In the genomic region with DNA sequence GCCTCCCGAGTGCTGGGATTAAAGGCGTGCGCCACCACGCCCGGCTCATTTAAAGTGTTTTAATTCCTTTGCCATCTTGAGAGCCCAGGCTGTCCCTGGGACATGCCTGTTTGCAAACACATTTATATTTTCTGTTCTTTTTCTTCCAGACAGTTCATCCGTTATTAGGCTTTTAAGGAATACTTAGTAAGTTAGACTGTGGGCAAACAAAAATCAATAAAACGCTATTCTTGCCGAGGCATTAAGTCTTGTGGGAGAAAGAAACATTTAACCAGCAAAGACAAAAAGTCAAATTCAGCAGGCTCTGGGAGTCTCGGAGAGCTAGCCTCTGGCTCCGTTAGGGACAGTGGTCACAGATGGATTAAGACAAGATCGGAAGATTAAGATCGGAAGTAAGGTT, we compare ENCODE assay signal across 10 mouse cellular contexts. TPM values are rescaled to one million over a fixed set of nuclear protein-coding genes. Genes with fewer than 3 reads are reported as not detected.
A peak's percentile ranks its signal among the peaks of the same experiment; 100 is the strongest.
DNase-seq lines count a peak whose midpoint lies in the region; ATAC-seq and TF ChIP-seq lines count a peak whose summit lies in the region.
"Had no signal": no experiment of that assay in that cellular context is flagged by ENCODE, and none has a peak within 500 bp of the region (broad histone marks: within the 10 kb centered on the region; RNA-seq: fewer than 3 reads in every experiment).

No protein-coding gene starts in this region.

- no peaks in the 10 kb centered on the region for H3K9me3 ChIP-seq in embryonic facial prominence, embryonic 12.5 days
- H3K9me3 ChIP-seq in embryonic facial prominence, embryonic 10.5 days = no peaks in the 10 kb centered on the region
- no peaks in the 10 kb centered on the region for H3K9me3 ChIP-seq in kidney, embryonic 15.5 days (replicated peaks)
- no peaks in the 10 kb centered on the region for H3K9me3 ChIP-seq in hindbrain, embryonic 14.5 days (ENCODE audit: control insufficient read depth, low read length)
- no peaks in the 10 kb centered on the region for H3K9me3 ChIP-seq in midbrain, embryonic 14.5 days (ENCODE audit: control insufficient read depth, low read length)
- H3K9me3 ChIP-seq: G1E had no signal

- TF ChIP-seq CTCF in layer of hippocampus, adult 2 months (conservative IDR thresholded peaks at IDR 0.05) = no peak

- WGBS in embryonic facial prominence, embryonic 12.5 days = 74% methylated on average over 12 of the region's 12 CpGs
- 80% methylated on average over 12 of the region's 12 CpGs for WGBS in embryonic facial prominence, embryonic 10.5 days
- 76% methylated on average over 12 of the region's 12 CpGs for WGBS in kidney, embryonic 15.5 days
- WGBS in hindbrain, embryonic 14.5 days = 71% methylated on average over 12 of the region's 12 CpGs
- 59% methylated on average over 12 of the region's 12 CpGs for WGBS in midbrain, embryonic 14.5 days

- no peak for ATAC-seq in embryonic facial prominence, embryonic 12.5 days (ENCODE audit: insufficient number of reproducible peaks, insufficient read depth, low FRiP score, low TSS enrichment)
- no peak for ATAC-seq in kidney, embryonic 15.5 days (replicated peaks; ENCODE audit: low FRiP score)
- no peak for ATAC-seq in hindbrain, embryonic 14.5 days (ENCODE audit: low FRiP score)
- ATAC-seq in midbrain, embryonic 14.5 days (ENCODE audit: low FRiP score, low TSS enrichment) = no peak

- H3K9ac ChIP-seq in embryonic facial prominence, embryonic 12.5 days = no peak overlapping the region
- H3K9ac ChIP-seq in kidney, embryonic 15.5 days = no peak overlapping the region
- H3K9ac ChIP-seq in hindbrain, embryonic 14.5 days = no peak overlapping the region
- no peak overlapping the region for H3K9ac ChIP-seq in midbrain, embryonic 14.5 days (replicated peaks; ENCODE audit: low read length)

- no peaks in the 10 kb centered on the region for H3K36me3 ChIP-seq in embryonic facial prominence, embryonic 12.5 days
- no peaks in the 10 kb centered on the region for H3K36me3 ChIP-seq in embryonic facial prominence, embryonic 10.5 days (replicated peaks)
- no peaks in the 10 kb centered on the region for H3K36me3 ChIP-seq in kidney, embryonic 15.5 days
- no peaks in the 10 kb centered on the region for H3K36me3 ChIP-seq in hindbrain, embryonic 14.5 days (replicated peaks; ENCODE audit: control insufficient read depth, insufficient read depth)
- H3K36me3 ChIP-seq in midbrain, embryonic 14.5 days (ENCODE audit: control insufficient read depth, insufficient read depth, low read length) = no peaks in the 10 kb centered on the region
- H3K36me3 ChIP-seq: G1E had no signal

- DNase-seq in embryonic facial prominence, embryonic 10.5 days (ENCODE audit: low spot score) = no peak
- no peak for DNase-seq in kidney, postnatal 36 days
- no peak for DNase-seq in hindbrain, embryonic 14.5 days (ENCODE audit: low spot score)
- DNase-seq in midbrain, embryonic 14.5 days = no peak
- no peak for DNase-seq in layer of hippocampus, adult 2 months (ENCODE audit: low spot score in 2 of 2)
- DNase-seq in ovary, postnatal 14 days (ENCODE audit: low spot score) = no peak

- 0 out of 2 replicates have a peak overlapping the region, but pooled peaks have one; percentile 41 for H3K4me2 ChIP-seq in embryonic facial prominence, embryonic 12.5 days (replicated peaks)
- H3K4me2 ChIP-seq in kidney, embryonic 15.5 days = peak overlapping the region; percentile 52
- H3K4me2 ChIP-seq in hindbrain, embryonic 14.5 days (replicated peaks) = peak overlapping the region; percentile 31
- peak overlapping the region; percentile 26 for H3K4me2 ChIP-seq in midbrain, embryonic 14.5 days (ENCODE audit: low read length)

- no peaks in the 10 kb centered on the region for H3K27me3 ChIP-seq in embryonic facial prominence, embryonic 12.5 days
- H3K27me3 ChIP-seq in embryonic facial prominence, embryonic 10.5 days (replicated peaks; ENCODE audit: low read depth, poor library complexity, severe bottlenecking) = peaks cover 37% of the 10 kb centered on the region
- H3K27me3 ChIP-seq in kidney, embryonic 15.5 days = no peaks in the 10 kb centered on the region; the same call in 1 of the 2 replicates
- no peaks in the 10 kb centered on the region for H3K27me3 ChIP-seq in hindbrain, embryonic 14.5 days (ENCODE audit: control insufficient read depth, insufficient read depth, low read length)
- peaks cover 6% of the 10 kb centered on the region; the same call in 1 of the 2 replicates for H3K27me3 ChIP-seq in midbrain, embryonic 14.5 days (ENCODE audit: control insufficient read depth, insufficient read depth, low read length)

- 0 out of 2 replicates have a peak, but pooled peaks cover 5% of the 10 kb centered on the region for H3K4me1 ChIP-seq in embryonic facial prominence, embryonic 12.5 days
- peaks cover 27% of the 10 kb centered on the region for H3K4me1 ChIP-seq in embryonic facial prominence, embryonic 10.5 days
- peaks cover 27% of the 10 kb centered on the region for H3K4me1 ChIP-seq in kidney, embryonic 15.5 days
- H3K4me1 ChIP-seq in hindbrain, embryonic 14.5 days (replicated peaks; ENCODE audit: control insufficient read depth, insufficient read depth, low read length) = no peaks in the 10 kb centered on the region; the same call in 1 of the 2 replicates
- H3K4me1 ChIP-seq in midbrain, embryonic 14.5 days (ENCODE audit: control insufficient read depth, insufficient read depth, low read length) = no peaks in the 10 kb centered on the region

- H3K4me3 ChIP-seq in embryonic facial prominence, embryonic 12.5 days = no peak overlapping the region
- H3K4me3 ChIP-seq in embryonic facial prominence, embryonic 10.5 days = no peak overlapping the region
- no peak overlapping the region for H3K4me3 ChIP-seq in kidney, embryonic 15.5 days (replicated peaks)
- no peak overlapping the region for H3K4me3 ChIP-seq in hindbrain, embryonic 14.5 days (replicated peaks; ENCODE audit: low read length)
- H3K4me3 ChIP-seq in midbrain, embryonic 14.5 days (replicated peaks; ENCODE audit: low read depth, low read length) = no peak overlapping the region
- H3K4me3 ChIP-seq in layer of hippocampus, adult 2 months = no peak overlapping the region

- no peak overlapping the region for H3K27ac ChIP-seq in embryonic facial prominence, embryonic 12.5 days
- no peak overlapping the region for H3K27ac ChIP-seq in embryonic facial prominence, embryonic 10.5 days (replicated peaks)
- H3K27ac ChIP-seq in kidney, embryonic 15.5 days = no peak overlapping the region
- no peak overlapping the region for H3K27ac ChIP-seq in hindbrain, embryonic 14.5 days
- no peak overlapping the region for H3K27ac ChIP-seq in midbrain, embryonic 14.5 days (replicated peaks; ENCODE audit: low read depth, low read length)
- H3K27ac ChIP-seq in layer of hippocampus, adult 2 months = no peak overlapping the region
- H3K27ac ChIP-seq: gastrocnemius, adult 2 months had no signal

RNA-seq across cellular contexts. Expression of a gene that starts 52.0 kb away (rescaled TPM):
- polyA plus RNA-seq in embryonic facial prominence, embryonic 12.5 days (2016; fragmentation: Nextera tagmentation; extraction: Ambion mirVana) = 210 and 213 TPM in 2 replicates
- 223 and 230 TPM in 2 replicates for polyA plus RNA-seq in embryonic facial prominence, embryonic 10.5 days (2016; fragmentation: Nextera tagmentation; extraction: Ambion mirVana)
- polyA plus RNA-seq in kidney, embryonic 15.5 days (2015; fragmentation: Nextera tagmentation; extraction: Ambion mirVana) = 164 and 169 TPM in 2 replicates
- 152 and 168 TPM in 2 replicates for polyA plus RNA-seq in hindbrain, embryonic 14.5 days (2014; fragmentation: Nextera tagmentation; extraction: Ambion mirVana)
- 207 and 213 TPM in 2 replicates for polyA plus RNA-seq in midbrain, embryonic 14.5 days (2014; fragmentation: Nextera tagmentation; extraction: Ambion mirVana)
- 100 to 1,000 TPM; 111 to 116 TPM for total RNA-seq in layer of hippocampus, adult 2 months (2021)
